Mouse (Mus musculus): ENCODE data around the gene Katnal1.
A peak's percentile ranks its signal among the peaks of the same experiment; 100 is the strongest.

Katnal1 gene

GRCm38 (mm10) chr5:148954314-148955060 lies 25.4 kb upstream of the Katnal1 start:
- DNase-seq (ENCODE audit: low read depth, low spot score) = no peak

GRCm38 (mm10) chr5:148953098-148953497 lies 24.0 kb upstream of the Katnal1 start:
- DNase-seq (ENCODE audit: low read depth, low spot score) = no peak

DNA sequence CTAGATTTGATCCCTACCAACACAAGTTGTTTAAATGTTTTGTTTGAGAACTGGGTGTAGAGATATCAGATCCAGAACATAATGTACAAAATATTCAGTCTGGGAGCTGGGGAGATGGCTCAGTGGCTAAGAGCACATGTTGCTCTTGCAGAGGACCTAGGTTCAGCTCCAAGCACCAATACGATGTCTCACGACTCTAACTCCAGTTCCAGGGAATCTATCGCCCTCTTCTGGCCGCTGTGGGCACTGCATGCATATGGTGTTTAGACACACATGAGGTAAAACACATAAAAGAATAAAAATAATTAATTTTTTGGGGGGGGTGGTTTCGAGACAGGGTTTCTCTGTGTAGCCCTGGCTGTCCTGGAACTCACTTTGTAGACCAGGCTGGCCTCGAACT lies 23.3 kb upstream of the Katnal1 start:
- no peak for DNase-seq (ENCODE audit: low read depth, low spot score)

- no peak for DNase-seq (ENCODE audit: low read depth, low spot score)
Measured at GRCm38 (mm10) chr5:148951360-148951759, 22.2 kb upstream of the Katnal1 start.

- no peak for DNase-seq (ENCODE audit: low read depth, low spot score)
Measured at GRCm38 (mm10) chr5:148950064-148950463, 20.9 kb upstream of the Katnal1 start.

- no peak for DNase-seq (ENCODE audit: low read depth, low spot score)
Measured at GRCm38 (mm10) chr5:148948577-148948976, 19.5 kb upstream of the Katnal1 start.

GRCm38 (mm10) chr5:148947412-148947811 lies 18.3 kb upstream of the Katnal1 start:
- DNase-seq (ENCODE audit: low read depth, low spot score) = no peak

DNA sequence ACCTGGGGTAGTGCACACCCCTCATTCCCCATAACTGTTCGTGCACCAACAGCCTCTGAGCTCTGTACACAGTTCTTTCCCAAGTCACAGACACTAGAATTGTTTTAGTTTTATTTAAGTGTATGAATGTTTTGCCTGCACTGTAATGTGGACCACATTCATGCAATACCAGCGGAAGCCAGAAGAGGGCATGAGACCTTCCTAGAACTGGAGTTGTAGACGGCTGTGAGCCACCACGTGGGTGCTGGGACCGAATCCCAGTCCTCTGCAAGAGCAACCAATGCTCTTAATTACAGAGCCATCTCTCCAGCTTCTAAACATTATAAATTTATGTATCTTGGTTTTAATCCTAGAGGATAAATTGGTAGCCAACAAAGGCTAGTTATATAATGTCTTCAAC lies 17.7 kb upstream of the Katnal1 start:
- DNase-seq (ENCODE audit: low read depth, low spot score) = no peak

- no peak for DNase-seq (ENCODE audit: low read depth, low spot score)
Measured at GRCm38 (mm10) chr5:148945735-148946134, 16.6 kb upstream of the Katnal1 start.

DNA sequence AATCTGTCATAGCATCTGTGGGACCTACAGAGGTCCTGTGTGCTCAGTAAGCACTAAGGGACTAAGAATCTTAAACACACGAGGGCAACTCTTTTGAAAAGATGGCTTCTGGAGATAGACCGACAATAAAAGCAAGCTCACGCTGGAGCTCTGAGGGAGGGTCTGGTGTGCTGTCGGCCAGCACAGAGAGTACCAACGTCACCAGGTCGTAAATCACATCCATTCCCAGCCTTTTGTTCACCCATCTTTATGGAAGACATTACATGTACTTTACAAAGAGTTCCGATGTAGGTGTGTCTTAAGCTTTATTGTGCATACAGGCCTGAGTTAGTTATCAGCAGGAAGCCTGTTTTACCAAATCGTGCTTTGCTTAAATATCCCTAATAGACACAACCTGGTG lies 14.9 kb upstream of the Katnal1 start:
- no peak for DNase-seq (ENCODE audit: low read depth, low spot score)

DNA sequence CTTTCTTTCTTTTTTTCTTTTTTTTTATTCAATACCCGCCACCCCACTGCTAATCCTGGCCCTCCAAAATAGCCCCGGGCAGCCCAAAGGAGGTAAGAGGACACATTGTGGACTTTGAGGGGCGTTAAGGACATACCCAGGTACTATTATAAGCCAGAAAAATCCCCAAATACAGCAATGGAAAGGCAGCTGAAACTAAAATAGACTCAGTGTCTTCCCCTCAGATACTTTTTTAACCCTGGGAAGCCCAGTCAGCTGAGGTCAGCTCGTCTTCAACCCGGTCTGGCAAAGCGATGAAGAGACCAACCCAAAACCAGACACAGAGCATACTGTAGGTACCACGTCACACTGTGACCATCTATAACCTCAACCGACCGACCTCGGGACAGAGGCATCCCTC lies 14.3 kb upstream of the Katnal1 start:
- DNase-seq (ENCODE audit: low read depth, low spot score) = no peak

DNA sequence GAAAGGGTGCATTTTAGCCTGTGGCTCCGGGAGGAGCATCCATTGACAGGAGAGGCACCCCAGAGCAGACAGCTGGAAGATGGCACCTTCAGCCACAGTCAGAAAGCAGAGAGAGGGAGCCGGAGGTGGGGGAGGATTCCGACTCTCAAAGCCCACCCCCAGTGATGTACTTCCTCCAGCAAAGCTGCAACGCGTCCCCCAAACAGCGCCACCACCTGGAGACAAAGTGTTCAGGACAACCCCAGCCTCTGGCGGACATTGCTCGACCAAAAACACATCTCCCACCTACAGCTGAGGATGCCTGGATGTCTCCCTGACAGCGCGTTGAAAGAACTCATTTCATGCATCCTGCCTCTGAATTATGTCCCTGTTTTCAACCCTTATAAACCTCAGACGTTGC lies 13.8 kb upstream of the Katnal1 start:
- DNase-seq (ENCODE audit: low read depth, low spot score) = no peak

GRCm38 (mm10) chr5:148942305-148942704 lies 13.2 kb upstream of the Katnal1 start:
- DNase-seq (ENCODE audit: low read depth, low spot score) = no peak

- no peak for DNase-seq (ENCODE audit: low read depth, low spot score)
Measured at GRCm38 (mm10) chr5:148941867-148942266, 12.7 kb upstream of the Katnal1 start.

GRCm38 (mm10) chr5:148939948-148940382 lies 10.8 kb upstream of the Katnal1 start:
- no peak for DNase-seq (ENCODE audit: low read depth, low spot score)

DNA sequence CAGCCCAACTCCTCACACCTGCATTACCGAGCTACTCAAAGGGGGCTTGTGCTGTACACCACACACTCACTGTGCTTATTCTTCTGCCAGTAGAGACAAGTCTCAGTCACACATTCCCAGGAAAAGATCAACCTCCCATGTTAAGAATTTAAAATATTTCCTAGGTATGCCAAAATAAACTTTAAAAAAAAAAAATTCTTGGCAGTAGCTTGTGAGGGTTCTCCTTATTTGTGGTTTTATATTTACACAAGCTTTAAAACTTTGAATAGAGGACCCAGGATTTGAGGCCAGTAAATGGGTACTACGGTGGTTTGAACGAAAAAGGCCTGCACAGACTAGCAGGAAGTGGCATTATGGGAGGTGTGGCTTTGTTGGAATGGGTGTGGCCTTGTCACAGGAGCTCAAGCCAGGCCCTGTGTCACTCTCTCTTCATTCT lies 7.4 kb upstream of the Katnal1 start:
- DNase-seq (ENCODE audit: low read depth, low spot score) = no peak

GRCm38 (mm10) chr5:148935871-148936270 lies 6.8 kb upstream of the Katnal1 start:
- DNase-seq (ENCODE audit: low read depth, low spot score) = no peak

DNA sequence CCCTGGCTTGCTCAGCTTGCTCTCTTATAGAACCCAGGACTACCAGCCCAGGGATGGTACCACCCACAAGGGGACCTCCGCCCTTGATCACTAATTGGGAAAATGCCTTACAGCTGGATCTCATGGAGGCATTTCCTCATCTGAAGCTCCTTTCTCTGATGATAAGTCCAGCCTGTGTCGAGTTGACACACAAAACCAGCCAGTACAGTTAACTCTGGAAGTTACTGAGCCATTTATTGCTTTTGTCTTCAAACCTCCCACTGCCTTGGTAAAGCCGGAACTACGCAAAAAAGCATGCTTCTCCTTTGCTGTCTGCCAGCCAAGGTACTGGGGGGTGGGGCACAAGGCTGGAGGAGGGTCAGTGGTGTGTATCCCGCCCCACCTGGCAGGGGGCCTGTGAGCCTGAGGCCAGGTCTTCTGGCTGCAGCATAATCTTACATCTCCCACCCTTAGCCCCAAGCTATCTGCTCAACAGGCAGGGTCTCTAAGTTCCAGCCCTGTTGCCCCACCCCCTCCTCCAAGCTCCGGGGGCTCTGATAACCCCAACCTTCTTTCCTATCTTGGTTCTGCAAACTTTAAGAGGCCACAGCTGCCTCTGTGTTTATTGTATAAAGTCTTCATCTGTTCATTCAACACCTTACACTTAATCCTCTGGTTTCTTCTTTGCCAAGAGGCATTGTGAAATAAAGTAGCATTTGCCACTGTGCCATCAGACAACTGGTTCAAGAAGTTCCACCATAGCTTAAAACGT lies 6.1 kb upstream of the Katnal1 start:
- no peak for DNase-seq (ENCODE audit: low read depth, low spot score)

GRCm38 (mm10) chr5:148934457-148934856 lies 5.3 kb upstream of the Katnal1 start:
- no peak for DNase-seq (ENCODE audit: low read depth, low spot score)

GRCm38 (mm10) chr5:148933767-148934166 lies 4.6 kb upstream of the Katnal1 start:
- no peak for DNase-seq (ENCODE audit: low read depth, low spot score)

- no peak for DNase-seq (ENCODE audit: low read depth, low spot score)
Measured at GRCm38 (mm10) chr5:148931301-148931700, 2.2 kb upstream of the Katnal1 start.

DNA sequence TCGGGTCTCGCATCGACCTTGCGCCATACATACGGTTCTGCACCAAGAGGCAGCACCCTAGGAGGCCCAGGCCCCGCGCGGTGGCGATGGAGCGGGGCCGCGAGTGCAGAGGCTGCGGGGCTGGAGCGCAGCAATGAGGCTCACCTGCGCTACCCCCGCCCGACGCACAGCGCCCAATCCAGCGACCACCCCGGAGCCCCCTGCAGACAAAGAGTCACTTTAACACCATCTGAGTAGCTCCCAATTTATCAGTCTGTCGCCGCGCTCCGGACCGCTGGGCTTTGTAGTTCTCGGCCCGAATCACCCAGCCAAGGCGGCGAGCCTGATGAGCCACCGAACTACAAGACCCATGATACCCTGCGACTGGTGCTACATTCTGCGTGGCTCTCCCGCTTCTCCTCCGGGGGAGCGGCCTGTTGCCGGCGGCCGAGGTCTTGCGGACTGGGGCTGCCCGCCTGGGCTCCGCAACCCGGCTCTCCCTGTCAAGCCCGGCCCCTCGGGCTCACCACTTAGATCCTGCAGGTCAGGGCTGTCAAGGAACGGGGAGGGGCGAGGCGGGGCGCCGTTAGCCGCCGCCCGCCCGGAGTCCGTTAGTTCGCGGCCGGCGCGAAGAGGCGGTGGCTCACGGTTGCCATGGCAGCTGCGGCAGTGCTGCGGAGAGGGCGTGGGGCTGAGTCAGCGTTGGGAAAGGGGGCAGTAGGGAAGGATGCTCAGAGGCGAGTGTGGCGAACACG lies 571 bp downstream of the Katnal1 start:
- peak; percentile 95 for DNase-seq (ENCODE audit: low read depth, low spot score)

Measured in brain, embryonic 18.5 days (tissue).